Mouse (Mus musculus): ENCODE results near the gene Slc27a1.
"Not testable (repeated sequence)": the region's sequence is repeated elsewhere in the genome, so short reads cannot be mapped to it uniquely, and the experiment has no call there.

- not testable (repeated sequence) for TF ChIP-seq CTCF (IDR thresholded peaks at IDR 0.05; ENCODE audit: low read depth, low read length); GATA2 (IDR thresholded peaks at IDR 0.05; ENCODE audit: borderline replicate concordance, low read depth, low read length); GATA1 (IDR thresholded peaks at IDR 0.05; ENCODE audit: borderline replicate concordance, low read length); TAL1 (conservative IDR thresholded peaks at IDR 0.05; ENCODE audit: low read depth, low read length); POLR2AphosphoS5 (IDR thresholded peaks at IDR 0.05; ENCODE audit: insufficient replicate concordance, low read depth, low read length)
Measured at GRCm38 (mm10) chr8:71519037-71519825, 49.5 kb upstream of the Slc27a1 start.

Data from G1E (cell line).